Mouse (Mus musculus) liver, embryonic 14.5 days (tissue): Measurements from ENCODE around the gene Gm49361.
"Not testable (repeated sequence)": the region's sequence is repeated elsewhere in the genome, so short reads cannot be mapped to it uniquely, and the experiment has no call there.

Experiments
- CTCF ChIP-seq: IDR thresholded peaks from 2 replicates; pipeline ENCODE4 v1.5.1; 2016; ENCODE audit warnings: antibody characterized with exemption, low read depth, control low read depth
- EP300 ChIP-seq: IDR thresholded peaks from 2 replicates; pipeline ENCODE4 v1.6.1; 2016; ENCODE audit warnings: antibody characterized with exemption, low read depth

DNA sequence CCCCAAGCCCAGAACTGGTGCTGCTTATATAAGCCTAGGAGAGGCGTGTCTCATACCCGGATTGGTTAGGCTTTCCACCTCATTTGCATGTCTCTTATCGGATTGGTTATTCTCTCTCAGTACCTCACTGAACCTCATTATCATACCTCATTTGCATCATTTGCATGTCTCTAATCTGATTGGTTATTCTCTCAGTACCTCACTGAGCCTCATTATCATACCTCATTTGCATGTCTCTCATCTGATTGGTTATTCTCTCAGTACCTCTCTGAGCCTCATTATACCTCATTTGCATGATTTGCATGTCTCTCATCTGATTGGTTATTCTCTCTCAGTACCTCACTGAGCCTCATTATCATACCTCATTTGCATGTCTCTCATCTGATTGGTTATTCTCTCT lies 89.4 kb downstream of the Gm49361 start:
- not testable (repeated sequence) for TF ChIP-seq CTCF, EP300
